Mouse (Mus musculus): ENCODE results near the gene Msh4. TPM values are rescaled to one million over a fixed set of nuclear protein-coding genes. Genes with fewer than 3 reads are reported as not detected.

Gene Msh4
- polyA plus RNA-seq, 1 experiment from 2014 or later, result 0.17 TPM

- H3K9me3 ChIP-seq (ENCODE audit: low read depth, low read length), result no peaks in the 10 kb centered on the region
- H3K36me3 ChIP-seq (ENCODE audit: insufficient read depth), result no peaks in the 10 kb centered on the region
- WGBS, result 50% methylated on average over 6 of the region's 6 CpGs
- no peak overlapping the region for H3K9ac ChIP-seq
- ATAC-seq (ENCODE audit: insufficient read depth) (no peak), DNase-seq (no peak)
- no peak for TF ChIP-seq CTCF (IDR thresholded peaks at IDR 0.05; ENCODE audit: low read depth)
- no peak overlapping the region for H3K4me2 ChIP-seq
- H3K4me1 ChIP-seq (ENCODE audit: insufficient read depth), result no peaks in the 10 kb centered on the region
- no peak overlapping the region for H3K27ac ChIP-seq (ENCODE audit: low read depth)
- no peaks in the 10 kb centered on the region for H3K27me3 ChIP-seq (ENCODE audit: insufficient read depth, low read length)
- H3K4me3 ChIP-seq (ENCODE audit: low read depth, low read length), result no peak overlapping the region
Measured at GRCm38 (mm10) chr3:153897216-153897615, 8.7 kb downstream of the Msh4 start.

- Histone ChIP-seq H3K27ac (ENCODE audit: low read depth) (no peak overlapping the region), H3K9me3 (ENCODE audit: low read depth, low read length) (no peaks in the 10 kb centered on the region), H3K9ac (no peak overlapping the region), H3K4me3 (ENCODE audit: low read depth, low read length) (no peak overlapping the region), H3K36me3 (ENCODE audit: insufficient read depth) (no peaks in the 10 kb centered on the region), H3K4me2 (no peak overlapping the region), H3K4me1 (ENCODE audit: insufficient read depth) (no peaks in the 10 kb centered on the region), H3K27me3 (ENCODE audit: insufficient read depth, low read length) (no peaks in the 10 kb centered on the region)
- TF ChIP-seq CTCF (IDR thresholded peaks at IDR 0.05; ENCODE audit: low read depth), result no peak
- ATAC-seq (ENCODE audit: insufficient read depth), result no peak
- DNase-seq, result no peak
- WGBS, result 81% methylated on average over 3 of the region's 3 CpGs
Measured at GRCm38 (mm10) chr3:153895454-153895853, 10.5 kb downstream of the Msh4 start.

GRCm38 (mm10) chr3:153889188-153889781, 16.7 kb downstream of the Msh4 start:
- WGBS, result 65% methylated on average over 7 of the region's 8 CpGs
- H3K4me3 ChIP-seq (ENCODE audit: low read depth, low read length), result no peak overlapping the region
- H3K27ac ChIP-seq (ENCODE audit: low read depth), result no peak overlapping the region
- no peak for TF ChIP-seq CTCF (IDR thresholded peaks at IDR 0.05; ENCODE audit: low read depth)
- H3K4me1 ChIP-seq (ENCODE audit: insufficient read depth), result no peaks in the 10 kb centered on the region
- H3K9me3 ChIP-seq (ENCODE audit: low read depth, low read length), result no peaks in the 10 kb centered on the region
- H3K4me2 ChIP-seq, result no peak overlapping the region
- H3K27me3 ChIP-seq (ENCODE audit: insufficient read depth, low read length), result no peaks in the 10 kb centered on the region
- ATAC-seq (ENCODE audit: insufficient read depth) (no peak), DNase-seq (no peak)
- no peaks in the 10 kb centered on the region for H3K36me3 ChIP-seq (ENCODE audit: insufficient read depth)
- H3K9ac ChIP-seq, result no peak overlapping the region

GRCm38 (mm10) chr3:153888141-153888540, 17.8 kb downstream of the Msh4 start:
- Histone ChIP-seq H3K9ac (no peak overlapping the region), H3K27me3 (ENCODE audit: insufficient read depth, low read length) (no peaks in the 10 kb centered on the region), H3K27ac (ENCODE audit: low read depth) (no peak overlapping the region), H3K36me3 (ENCODE audit: insufficient read depth) (no peaks in the 10 kb centered on the region), H3K4me2 (no peak overlapping the region), H3K4me3 (ENCODE audit: low read depth, low read length) (no peak overlapping the region), H3K4me1 (ENCODE audit: insufficient read depth) (no peaks in the 10 kb centered on the region), H3K9me3 (ENCODE audit: low read depth, low read length) (no peaks in the 10 kb centered on the region)
- 56% methylated on average over 6 of the region's 6 CpGs for WGBS
- DNase-seq, result no peak
- TF ChIP-seq CTCF (IDR thresholded peaks at IDR 0.05; ENCODE audit: low read depth), result no peak
- no peak for ATAC-seq (ENCODE audit: insufficient read depth)

- Histone ChIP-seq H3K9ac (no peak overlapping the region), H3K9me3 (ENCODE audit: low read depth, low read length) (no peaks in the 10 kb centered on the region), H3K27me3 (ENCODE audit: insufficient read depth, low read length) (no peaks in the 10 kb centered on the region), H3K27ac (ENCODE audit: low read depth) (no peak overlapping the region), H3K4me1 (ENCODE audit: insufficient read depth) (no peaks in the 10 kb centered on the region), H3K4me2 (no peak overlapping the region), H3K36me3 (ENCODE audit: insufficient read depth) (no peaks in the 10 kb centered on the region), H3K4me3 (ENCODE audit: low read depth, low read length) (no peak overlapping the region)
- no peak for ATAC-seq (ENCODE audit: insufficient read depth)
- TF ChIP-seq CTCF (IDR thresholded peaks at IDR 0.05; ENCODE audit: low read depth), result no peak
- DNase-seq, result no peak
Measured at GRCm38 (mm10) chr3:153886296-153886695, 19.6 kb downstream of the Msh4 start.

GRCm38 (mm10) chr3:153871396-153871795, 34.5 kb downstream of the Msh4 start:
- H3K27ac ChIP-seq (ENCODE audit: low read depth), result no peak overlapping the region
- H3K4me1 ChIP-seq (ENCODE audit: insufficient read depth), result no peaks in the 10 kb centered on the region
- WGBS, result 82% methylated on average over 5 of the region's 5 CpGs
- H3K9ac ChIP-seq, result no peak overlapping the region
- no peaks in the 10 kb centered on the region for H3K9me3 ChIP-seq (ENCODE audit: low read depth, low read length)
- no peak overlapping the region for H3K4me2 ChIP-seq
- H3K4me3 ChIP-seq (ENCODE audit: low read depth, low read length), result no peak overlapping the region
- no peaks in the 10 kb centered on the region for H3K27me3 ChIP-seq (ENCODE audit: insufficient read depth, low read length)
- no peak for TF ChIP-seq CTCF (IDR thresholded peaks at IDR 0.05; ENCODE audit: low read depth)
- H3K36me3 ChIP-seq (ENCODE audit: insufficient read depth), result no peaks in the 10 kb centered on the region
- DNase-seq (no peak), ATAC-seq (ENCODE audit: insufficient read depth) (no peak)

- 58% methylated on average over 14 of the region's 14 CpGs for WGBS
- ATAC-seq (ENCODE audit: insufficient read depth), result no peak; the same call in 1 of the 2 replicates
- Histone ChIP-seq H3K9me3 (ENCODE audit: low read depth, low read length) (no peaks in the 10 kb centered on the region), H3K27me3 (ENCODE audit: insufficient read depth, low read length) (no peaks in the 10 kb centered on the region), H3K4me2 (no peak overlapping the region), H3K36me3 (ENCODE audit: insufficient read depth) (no peaks in the 10 kb centered on the region), H3K4me1 (ENCODE audit: insufficient read depth) (no peaks in the 10 kb centered on the region), H3K27ac (ENCODE audit: low read depth) (no peak overlapping the region), H3K4me3 (ENCODE audit: low read depth, low read length) (no peak overlapping the region), H3K9ac (no peak overlapping the region)
- TF ChIP-seq CTCF (IDR thresholded peaks at IDR 0.05; ENCODE audit: low read depth), result peak; percentile 26
- peak; percentile 29 for DNase-seq
Measured at GRCm38 (mm10) chr3:153867149-153868136, 38.5 kb downstream of the Msh4 start.
